Mouse (Mus musculus) heart, embryonic 12.5 days (tissue): ENCODE results near the gene Zic5. TPM values are rescaled to one million over a fixed set of nuclear protein-coding genes. Genes with fewer than 3 reads are reported as not detected.

Experiments
- ATAC-seq: fragments of 200-750 bp; cut with Nextera tagmentation; 2 replicates; pipeline ENCODE4 v1.8.0; 2017; ENCODE audit warnings: moderate TSS enrichment, moderate library complexity; ENCODE audit not compliant: insufficient number of reproducible peaks, low FRiP score
- H3K27ac ChIP-seq: fragments of 300-500 bp; sonication (generic); 2 replicates; pipeline ENCODE4 v1.5.1; 2016; ENCODE audit warnings: mild to moderate bottlenecking, moderate library complexity; ENCODE audit not compliant: poor library complexity, severe bottlenecking
- H3K27me3 ChIP-seq: fragments of 300-500 bp; sonication (generic); replicated peaks from 2 replicates; pipeline ENCODE4 v1.6.1; 2016; ENCODE audit warnings: mild to moderate bottlenecking, moderate library complexity
- H3K36me3 ChIP-seq: fragments of 300-500 bp; sonication (generic); 2 replicates; pipeline ENCODE4 v1.6.1; 2016; ENCODE audit warnings: mild to moderate bottlenecking, moderate library complexity
- H3K4me1 ChIP-seq: fragments of 300-500 bp; sonication (generic); replicated peaks from 2 replicates; pipeline ENCODE4 v1.6.1; 2016; ENCODE audit warnings: mild to moderate bottlenecking
- H3K4me2 ChIP-seq: fragments of 300-500 bp; sonication (generic); 2 replicates; pipeline ENCODE4 v1.6.1; 2016; ENCODE audit warnings: mild to moderate bottlenecking, moderate library complexity
- H3K4me3 ChIP-seq: fragments of 300-500 bp; sonication (generic); 2 replicates; pipeline ENCODE4 v1.5.1; 2016; ENCODE audit warnings: mild to moderate bottlenecking
- H3K9ac ChIP-seq: fragments of 300-500 bp; sonication (generic); 2 replicates; pipeline ENCODE4 v1.6.1; 2016; ENCODE audit warnings: mild to moderate bottlenecking, moderate library complexity
- H3K9me3 ChIP-seq: fragments of 300-500 bp; sonication (generic); replicated peaks from 2 replicates; pipeline ENCODE4 v1.6.1; 2016; ENCODE audit warnings: mild to moderate bottlenecking, moderate library complexity
- WGBS: fragments of 180-500 bp; shearing (Covaris S2); methylation state at CpG from one replicate; pipeline ENCODE4 v1.1.7; 2016; 5-methylcytosine and 5-hydroxymethylcytosine counted together
- polyA plus RNA-seq: library from polyadenylated mRNA; unstranded; fragments of >200 nt; fragmentation: Nextera tagmentation; extraction: Ambion mirVana; gene quantifications from 2 replicates; pipeline ENCODE4 v1.2.1, GENCODE M21; 2016

The Zic5 gene
- polyA plus RNA-seq, 1 experiment from 2014 or later, result 0.04 TPM

GRCm38 (mm10) chr14:122486611-122487010 is 21.1 kb upstream of the Zic5 start:
- Histone ChIP-seq H3K9me3 (no peaks in the 10 kb centered on the region), H3K9ac (no peak overlapping the region), H3K27me3 (peaks cover 79% of the 10 kb centered on the region), H3K36me3 (no peaks in the 10 kb centered on the region), H3K4me1 (peaks cover 8% of the 10 kb centered on the region), H3K27ac (no peak overlapping the region), H3K4me2 (no peak overlapping the region), H3K4me3 (no peak overlapping the region)
- 11% methylated on average over 1 of the region's 1 CpGs for WGBS
- ATAC-seq, result no peak

- WGBS, result 3% methylated on average over 12 of the region's 12 CpGs
- H3K27me3 ChIP-seq, result peaks cover 78% of the 10 kb centered on the region
- no peak for ATAC-seq
- H3K4me3 ChIP-seq, result no peak overlapping the region
- no peak overlapping the region for H3K9ac ChIP-seq
- no peaks in the 10 kb centered on the region for H3K36me3 ChIP-seq
- H3K4me1 ChIP-seq, result peaks cover 7% of the 10 kb centered on the region
- H3K27ac ChIP-seq, result no peak overlapping the region
- no peaks in the 10 kb centered on the region for H3K9me3 ChIP-seq
- H3K4me2 ChIP-seq, result no peak overlapping the region
Observed at GRCm38 (mm10) chr14:122485635-122486181, 20.2 kb upstream of the Zic5 start.

- H3K27me3 ChIP-seq, result peaks cover 77% of the 10 kb centered on the region
- no peak overlapping the region for H3K4me2 ChIP-seq
- ATAC-seq, result no peak
- 1% methylated on average over 24 of the region's 24 CpGs for WGBS
- no peaks in the 10 kb centered on the region for H3K36me3 ChIP-seq
- H3K9me3 ChIP-seq, result no peaks in the 10 kb centered on the region
- H3K9ac ChIP-seq, result no peak overlapping the region
- H3K4me3 ChIP-seq, result no peak overlapping the region
- H3K4me1 ChIP-seq, result no peaks in the 10 kb centered on the region
- no peak overlapping the region for H3K27ac ChIP-seq
Observed at GRCm38 (mm10) chr14:122484844-122485551, 19.5 kb upstream of the Zic5 start.

- H3K4me3 ChIP-seq, result no peak overlapping the region
- H3K4me1 ChIP-seq, result no peaks in the 10 kb centered on the region
- no peaks in the 10 kb centered on the region for H3K36me3 ChIP-seq
- no peak overlapping the region for H3K9ac ChIP-seq
- ATAC-seq, result no peak
- no peaks in the 10 kb centered on the region for H3K9me3 ChIP-seq
- H3K27ac ChIP-seq, result no peak overlapping the region
- H3K27me3 ChIP-seq, result peaks cover 78% of the 10 kb centered on the region
- 19% methylated on average over 3 of the region's 4 CpGs for WGBS
- H3K4me2 ChIP-seq, result no peak overlapping the region
Observed at GRCm38 (mm10) chr14:122484458-122484843, 19.0 kb upstream of the Zic5 start.

- H3K9me3 ChIP-seq, result no peaks in the 10 kb centered on the region
- ATAC-seq, result no peak
- H3K4me1 ChIP-seq, result 0 out of 2 replicates have a peak, but pooled peaks cover 3% of the 10 kb centered on the region
- peaks cover 78% of the 10 kb centered on the region for H3K27me3 ChIP-seq
- H3K27ac ChIP-seq, result no peak overlapping the region
- H3K9ac ChIP-seq, result no peak overlapping the region
- H3K4me3 ChIP-seq, result no peak overlapping the region
- H3K4me2 ChIP-seq, result no peak overlapping the region
- no peaks in the 10 kb centered on the region for H3K36me3 ChIP-seq
- WGBS, result 2% methylated on average over 18 of the region's 18 CpGs
Observed at GRCm38 (mm10) chr14:122483556-122484421, 18.3 kb upstream of the Zic5 start.

- ATAC-seq, result no peak
- H3K36me3 ChIP-seq, result no peaks in the 10 kb centered on the region
- WGBS, result 5% methylated on average over 5 of the region's 5 CpGs
- H3K4me1 ChIP-seq, result 0 out of 2 replicates have a peak, but pooled peaks cover 6% of the 10 kb centered on the region
- H3K4me2 ChIP-seq, result no peak overlapping the region
- no peak overlapping the region for H3K27ac ChIP-seq
- H3K9me3 ChIP-seq, result no peaks in the 10 kb centered on the region
- no peak overlapping the region for H3K9ac ChIP-seq
- H3K4me3 ChIP-seq, result no peak overlapping the region
- H3K27me3 ChIP-seq, result peaks cover 85% of the 10 kb centered on the region
Observed at GRCm38 (mm10) chr14:122483024-122483385, 17.5 kb upstream of the Zic5 start.

GRCm38 (mm10) chr14:122482081-122483023 is 16.9 kb upstream of the Zic5 start:
- H3K27me3 ChIP-seq, result peaks cover 87% of the 10 kb centered on the region
- ATAC-seq, result no peak
- no peaks in the 10 kb centered on the region for H3K36me3 ChIP-seq
- H3K27ac ChIP-seq, result no peak overlapping the region
- WGBS, result 2% methylated on average over 38 of the region's 38 CpGs
- no peak overlapping the region for H3K4me2 ChIP-seq
- H3K9ac ChIP-seq, result no peak overlapping the region
- 0 out of 2 replicates have a peak, but pooled peaks cover 6% of the 10 kb centered on the region for H3K4me1 ChIP-seq
- no peak overlapping the region for H3K4me3 ChIP-seq
- no peaks in the 10 kb centered on the region for H3K9me3 ChIP-seq

GRCm38 (mm10) chr14:122481181-122481580 is 15.7 kb upstream of the Zic5 start:
- Histone ChIP-seq H3K4me1 (peaks cover 10% of the 10 kb centered on the region), H3K27me3 (peaks cover 87% of the 10 kb centered on the region), H3K4me3 (no peak overlapping the region), H3K27ac (no peak overlapping the region), H3K9me3 (no peaks in the 10 kb centered on the region), H3K36me3 (no peaks in the 10 kb centered on the region), H3K9ac (no peak overlapping the region), H3K4me2 (no peak overlapping the region)
- 4% methylated on average over 15 of the region's 15 CpGs for WGBS
- no peak for ATAC-seq

- no peak for ATAC-seq
- no peak overlapping the region for H3K4me3 ChIP-seq
- H3K4me2 ChIP-seq, result no peak overlapping the region
- peaks cover 18% of the 10 kb centered on the region for H3K4me1 ChIP-seq
- H3K27me3 ChIP-seq, result peaks cover 87% of the 10 kb centered on the region
- WGBS, result 7% methylated on average over 2 of the region's 2 CpGs
- H3K9ac ChIP-seq, result no peak overlapping the region
- H3K27ac ChIP-seq, result no peak overlapping the region
- H3K36me3 ChIP-seq, result no peaks in the 10 kb centered on the region
- H3K9me3 ChIP-seq, result no peaks in the 10 kb centered on the region
Observed at GRCm38 (mm10) chr14:122480355-122480754, 14.9 kb upstream of the Zic5 start.

GRCm38 (mm10) chr14:122479461-122480109 is 14.1 kb upstream of the Zic5 start:
- H3K9me3 ChIP-seq, result no peaks in the 10 kb centered on the region
- ATAC-seq, result no peak
- H3K36me3 ChIP-seq, result no peaks in the 10 kb centered on the region
- H3K4me2 ChIP-seq, result no peak overlapping the region
- no peak overlapping the region for H3K9ac ChIP-seq
- no peak overlapping the region for H3K27ac ChIP-seq
- peaks cover 24% of the 10 kb centered on the region for H3K4me1 ChIP-seq
- H3K4me3 ChIP-seq, result no peak overlapping the region
- peaks cover 87% of the 10 kb centered on the region for H3K27me3 ChIP-seq
- WGBS, result 24% methylated on average over 17 of the region's 17 CpGs
